Mouse (Mus musculus) neutrophil, adult 65 days (primary cell): ENCODE data around the gene Pgbd5. TPM values are rescaled to one million over a fixed set of nuclear protein-coding genes. Genes with fewer than 3 reads are reported as not detected.

Experiments
- total RNA-seq: library from RNA; stranded (reverse); gene quantifications from 2 replicates; pipeline ENCODE4 v1.2.4, GENCODE M21; 2023

The Pgbd5 gene
- total RNA-seq = 0.44 TPM in 1 of 2 replicates, not detected in the other

DNA sequence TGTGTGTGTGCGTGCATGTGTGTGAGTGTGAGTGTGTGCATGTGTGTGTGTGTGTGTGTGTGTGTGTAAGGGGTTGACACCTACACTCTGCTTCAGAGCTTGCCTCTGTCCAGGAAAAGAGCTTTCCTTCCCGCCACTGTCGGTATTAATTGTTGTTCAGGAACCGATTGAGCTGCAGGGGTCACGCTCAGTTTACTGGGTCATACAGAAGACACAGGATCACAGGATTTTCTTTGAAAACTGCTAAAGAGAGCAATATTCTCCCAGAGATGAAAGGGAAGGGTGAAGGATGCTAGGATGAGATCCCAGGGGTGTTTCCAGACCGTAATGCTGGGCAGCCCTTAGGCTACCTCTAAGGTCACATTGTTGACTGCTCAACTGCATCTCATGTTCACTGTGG is at the start of gene Pgbd5:
Gene Pgbd5, minus strand, starts transcription at position 101 of the 400 bp plus-strand sequence.

Other genes with a start within 250 kb of the Pgbd5 start
- 7.6 and 17.7 TPM in 2 replicates for gene Galnt2, start 208.3 kb downstream of the Pgbd5 start, total RNA-seq
- gene Cog2, start 81.1 kb upstream of the Pgbd5 start, total RNA-seq = 29.1 and 48.7 TPM in 2 replicates
- gene Agt, start 130.0 kb upstream of the Pgbd5 start, total RNA-seq = not detected in 2 replicates
- not detected in 2 replicates for gene Capn9, start 136.5 kb upstream of the Pgbd5 start, total RNA-seq
- gene 2310022B05Rik, start 223.7 kb upstream of the Pgbd5 start, total RNA-seq = 2.9 and 3.8 TPM in 2 replicates